Mouse (Mus musculus) MEL (cell line): ENCODE measurements around the gene Bdh1. TPM values are rescaled to one million over a fixed set of nuclear protein-coding genes. Genes with fewer than 3 reads are reported as not detected.

Experiments used
- DNase-seq: peaks from one replicate; pipeline ENCODE4 v3.0.0; 2011; ENCODE audit warnings: low read depth, low spot score
- H3K27ac ChIP-seq: 2 replicates; pipeline ENCODE4 v1.5.1; 2012; ENCODE audit warnings: low read depth, mild to moderate bottlenecking, control low read depth, low read length, moderate library complexity; ENCODE audit not compliant: control insufficient read depth
- H3K27me3 ChIP-seq, 2 experiments: fragments of 150-350 bp in 1 of 2; sonication (generic) in 1 of 2; 2 replicates each; pipeline ENCODE4 v1.6.1; 2012; ENCODE audit warnings: low read length in 2 of 2, mild to moderate bottlenecking in 2 of 2, improper control_type of control experiment in 1 of 2, moderate library complexity in 1 of 2; ENCODE audit not compliant: insufficient read depth in 2 of 2, control insufficient read depth in 1 of 2
- H3K36me3 ChIP-seq, 2 experiments: 2 replicates each; pipeline ENCODE4 v1.6.1; 2012 to 2014; ENCODE audit warnings: low read length in 2 of 2, improper control_type of control experiment in 1 of 2, inconsistent platforms in 1 of 2, mild to moderate bottlenecking in 1 of 2; ENCODE audit not compliant: insufficient read depth in 2 of 2, control insufficient read depth in 1 of 2
- H3K4me1 ChIP-seq, 2 experiments: fragments of 150-350 bp in 1 of 2; sonication (generic) in 1 of 2; 2 replicates each; pipeline ENCODE4 v1.6.1; 2012; ENCODE audit warnings: low read length in 2 of 2, improper control_type of control experiment in 1 of 2, mild to moderate bottlenecking in 1 of 2; ENCODE audit not compliant: insufficient read depth in 2 of 2, control insufficient read depth in 1 of 2
- H3K4me3 ChIP-seq, 2 experiments: fragments of 150-350 bp in 1 of 2; sonication (generic) in 1 of 2; 2 replicates each; pipeline ENCODE4 v1.5.1; 2012; ENCODE audit warnings: low read depth in 2 of 2, low read length in 2 of 2, mild to moderate bottlenecking in 2 of 2, moderate library complexity in 2 of 2, control low read depth in 1 of 2, improper control_type of control experiment in 1 of 2; ENCODE audit not compliant: control insufficient read depth in 1 of 2, insufficient read depth in 1 of 2
- H3K79me2 ChIP-seq: 2 replicates; pipeline ENCODE4 v1.6.1; 2012; ENCODE audit warnings: mild to moderate bottlenecking, low read length, moderate library complexity; ENCODE audit not compliant: control insufficient read depth, poor library complexity, insufficient read depth
- H3K9ac ChIP-seq: 2 replicates; pipeline ENCODE4 v1.6.1; 2012; ENCODE audit warnings: low read depth, mild to moderate bottlenecking, control low read depth, low read length, moderate library complexity; ENCODE audit not compliant: control insufficient read depth, poor library complexity, severe bottlenecking
- H3K9me3 ChIP-seq: fragments of 150-350 bp; sonication (generic); replicated peaks from 2 replicates; pipeline ENCODE4 v1.6.1; 2012; ENCODE audit warnings: mild to moderate bottlenecking, low read length, improper control_type of control experiment, moderate library complexity; ENCODE audit not compliant: insufficient read depth
- CHD1 ChIP-seq: IDR thresholded peaks from 2 replicates; pipeline ENCODE4 v1.6.1; 2012; ENCODE audit warnings: low read depth, mild to moderate bottlenecking, inconsistent platforms, low read length, improper control_type of control experiment
- CHD2 ChIP-seq: IDR thresholded peaks from 2 replicates; pipeline ENCODE4 v1.6.1; 2011; ENCODE audit warnings: low read length, improper control_type of control experiment
- CTCF ChIP-seq, 3 experiments: IDR thresholded peaks in 2 of 3; conservative IDR thresholded peaks in 1 of 3; 2 replicates each; pipeline ENCODE4 v1.5.1; 2011 to 2012; ENCODE audit warnings: low read length in 3 of 3, low read depth in 2 of 3, mild to moderate bottlenecking in 2 of 3, improper control_type of control experiment in 1 of 3, inconsistent platforms in 1 of 3, mixed read lengths in 1 of 3, moderate library complexity in 1 of 3; ENCODE audit not compliant: control insufficient read depth in 1 of 3, insufficient read depth in 1 of 3, poor library complexity in 1 of 3, severe bottlenecking in 1 of 3
- E2F4 ChIP-seq: IDR thresholded peaks from 2 replicates; pipeline ENCODE4 v1.6.1; 2011; ENCODE audit warnings: low read depth, low read length, improper control_type of control experiment, borderline replicate concordance
- ELF1 ChIP-seq: IDR thresholded peaks from 2 replicates; pipeline ENCODE4 v1.6.1; 2014; ENCODE audit warnings: low read depth, mild to moderate bottlenecking, inconsistent platforms, low read length, improper control_type of control experiment, moderate library complexity
- GABPA ChIP-seq: IDR thresholded peaks from 2 replicates; pipeline ENCODE4 v1.6.1; 2012; ENCODE audit warnings: low read depth, mild to moderate bottlenecking, inconsistent platforms, low read length, improper control_type of control experiment, moderate library complexity
- GATA1 ChIP-seq: IDR thresholded peaks from 2 replicates; pipeline ENCODE4 v1.6.1; 2011; ENCODE audit warnings: low read depth, low read length, improper control_type of control experiment
- HCFC1 ChIP-seq: IDR thresholded peaks from 2 replicates; pipeline ENCODE4 v1.6.1; 2012; ENCODE audit warnings: low read depth, mild to moderate bottlenecking, inconsistent platforms, low read length, improper control_type of control experiment, moderate library complexity
- JUND ChIP-seq: IDR thresholded peaks from 2 replicates; pipeline ENCODE4 v1.6.1; 2011; ENCODE audit warnings: low read depth, mild to moderate bottlenecking, improper control_type of control experiment, low read length
- KAT2A ChIP-seq: conservative IDR thresholded peaks from 2 replicates; pipeline ENCODE4 v1.6.1; 2012; ENCODE audit warnings: low read depth, low read length, improper control_type of control experiment, inconsistent platforms
- MAX ChIP-seq: IDR thresholded peaks from 2 replicates; pipeline ENCODE4 v1.6.1; 2011; ENCODE audit warnings: low read length, improper control_type of control experiment
- MAZ ChIP-seq: IDR thresholded peaks from 2 replicates; pipeline ENCODE4 v1.6.1; 2012; ENCODE audit warnings: low read depth, mild to moderate bottlenecking, inconsistent platforms, low read length, improper control_type of control experiment
- NELFE ChIP-seq: IDR thresholded peaks from 2 replicates; pipeline ENCODE4 v1.6.1; 2011; ENCODE audit warnings: low read depth, low read length, improper control_type of control experiment
- NRF1 ChIP-seq: IDR thresholded peaks from 2 replicates; pipeline ENCODE4 v1.6.1; 2014; ENCODE audit warnings: low read depth, mild to moderate bottlenecking, inconsistent platforms, low read length, improper control_type of control experiment, moderate library complexity; ENCODE audit not compliant: poor library complexity, insufficient read depth, severe bottlenecking
- POLR2A ChIP-seq, 2 experiments: IDR thresholded peaks; 2 replicates each; pipeline ENCODE4 v1.6.1; 2011 to 2012; ENCODE audit warnings: low read length in 2 of 2, mild to moderate bottlenecking in 2 of 2, control low read depth in 1 of 2, improper control_type of control experiment in 1 of 2, low read depth in 1 of 2, moderate library complexity in 1 of 2; ENCODE audit not compliant: control insufficient read depth in 1 of 2, insufficient read depth in 1 of 2, poor library complexity in 1 of 2
- POLR2AphosphoS5 ChIP-seq: IDR thresholded peaks from 2 replicates; pipeline ENCODE4 v1.6.1; 2012; ENCODE audit warnings: low read depth, borderline replicate concordance, mild to moderate bottlenecking, inconsistent platforms, low read length, moderate library complexity, mixed read lengths
- TBP ChIP-seq: IDR thresholded peaks from 2 replicates; pipeline ENCODE4 v1.8.0; 2011; ENCODE audit warnings: low read depth, low read length, improper control_type of control experiment
- UBTF ChIP-seq: IDR thresholded peaks from 2 replicates; pipeline ENCODE4 v1.6.1; 2012; ENCODE audit warnings: low read depth, mild to moderate bottlenecking, inconsistent platforms, low read length, improper control_type of control experiment, moderate library complexity, borderline replicate concordance; ENCODE audit not compliant: insufficient read depth
- USF2 ChIP-seq, 2 experiments: IDR thresholded peaks; 2 replicates each; pipeline ENCODE4 v1.6.1; 2011 to 2012; ENCODE audit warnings: improper control_type of control experiment in 2 of 2, low read length in 2 of 2, borderline replicate concordance in 1 of 2, inconsistent platforms in 1 of 2, low read depth in 1 of 2, mild to moderate bottlenecking in 1 of 2; ENCODE audit not compliant: insufficient read depth in 1 of 2
- ZC3H11A ChIP-seq: IDR thresholded peaks from 2 replicates; pipeline ENCODE4 v1.6.1; 2012; ENCODE audit warnings: low read depth, mild to moderate bottlenecking, inconsistent platforms, low read length, improper control_type of control experiment
- ZMIZ1 ChIP-seq: IDR thresholded peaks from 2 replicates; pipeline ENCODE4 v1.6.1; 2012; ENCODE audit warnings: low read depth, mild to moderate bottlenecking, inconsistent platforms, low read length, improper control_type of control experiment, moderate library complexity
- polyA plus RNA-seq, 2 experiments: library from polyadenylated mRNA; stranded (reverse) in 1 of 2; unstranded in 1 of 2; fragments of >175 nt in 1 of 2; fragments of >200 nt in 1 of 2; gene quantifications; 2 replicates each; pipeline versions ENCODE4 v1.2.1 to v1.2.4; 2012; ENCODE audit warnings: low replicate concordance in 2 of 2, low read depth in 1 of 2; ENCODE audit not compliant: insufficient read length in 2 of 2, insufficient read depth in 1 of 2, missing spikeins in 1 of 2
- total RNA-seq: library from RNA; depleted of rRNA; stranded (reverse); fragments of 300-350 nt; gene quantifications from 2 replicates; pipeline ENCODE4 v1.2.3, GENCODE M21; 2012

Gene Bdh1
- total and polyA plus RNA-seq, 3 experiments, result 67.5 to 187 TPM; not detected in 1

DNA sequence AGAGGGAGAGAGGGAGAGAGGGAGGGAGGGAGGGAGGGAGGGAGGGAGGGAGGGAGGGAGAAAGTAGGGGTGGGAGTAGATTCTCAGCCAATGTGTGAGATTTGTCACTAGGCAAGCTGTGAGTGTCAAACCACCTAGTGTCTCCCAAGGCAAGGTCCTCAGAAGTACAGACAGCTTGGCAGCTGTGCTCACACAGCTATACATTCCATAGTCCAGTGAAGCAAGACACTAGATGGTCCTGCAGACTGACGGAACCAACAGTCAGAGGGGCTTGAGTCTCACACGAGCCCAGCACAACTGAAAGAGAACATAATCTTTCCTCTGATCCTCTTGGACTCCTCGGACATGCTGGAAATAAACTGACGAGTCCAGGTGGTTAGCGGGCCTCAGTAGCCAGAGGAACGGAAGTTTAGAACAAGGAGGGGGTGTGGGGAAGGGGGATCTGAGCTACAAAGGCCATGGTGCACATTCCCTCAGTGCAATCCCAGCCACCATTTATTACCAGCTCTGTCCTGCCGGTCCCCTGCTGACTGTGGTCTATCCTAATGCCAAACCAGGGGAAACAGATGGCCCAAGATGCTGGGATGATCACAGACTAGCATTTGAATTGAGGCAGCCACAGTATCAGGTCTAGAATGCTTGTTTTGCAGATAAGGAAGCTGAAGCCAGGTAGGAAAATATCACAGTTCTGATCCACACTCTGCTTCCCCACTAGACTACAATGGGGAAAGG lies 55.0 kb downstream of the Bdh1 start:
- TF ChIP-seq POLR2A (IDR thresholded peaks at IDR 0.05; ENCODE audit: control insufficient read depth in 1 of 2, insufficient read depth in 1 of 2, low read depth in 1 of 2, low read length in 2 of 2, poor library complexity in 1 of 2) (no peak), UBTF (no peak), MAZ (no peak), ZC3H11A (no peak), JUND (no peak), CHD2 (no peak), E2F4 (no peak), ELF1 (no peak), CTCF (IDR thresholded peaks at IDR 0.05 in 2 of 3, conservative IDR thresholded peaks at IDR 0.05 in 1 of 3; ENCODE audit: control insufficient read depth in 1 of 3, insufficient read depth in 1 of 3, low read depth in 2 of 3, low read length in 3 of 3, poor library complexity in 1 of 3, severe bottlenecking in 1 of 3) (no peak), KAT2A (no peak), POLR2AphosphoS5 (no peak), GATA1 (no peak), ZMIZ1 (no peak), CHD1 (no peak), TBP (no peak), MAX (no peak), HCFC1 (no peak), GABPA (no peak), USF2 (IDR thresholded peaks at IDR 0.05; ENCODE audit: borderline replicate concordance in 1 of 2, insufficient read depth in 1 of 2, low read depth in 1 of 2, low read length in 2 of 2) (no peak), NELFE (no peak)
- TF ChIP-seq, all 39 proteins: peak for 0
- H3K4me1 ChIP-seq, result peaks cover 7 to 8% of the 10 kb centered on the region in 2 experiments
- H3K4me3 ChIP-seq, result no peak overlapping the region
- DNase-seq, result no peak
- no peak overlapping the region for H3K9ac ChIP-seq
- H3K27me3 ChIP-seq, result no peaks in the 10 kb centered on the region
- H3K79me2 ChIP-seq, result no peaks in the 10 kb centered on the region
- no peaks in the 10 kb centered on the region for H3K9me3 ChIP-seq
- H3K36me3 ChIP-seq, result peaks cover 0 to 6% of the 10 kb centered on the region in 2 experiments; a peak in 2 of 4 replicates
- no peak overlapping the region for H3K27ac ChIP-seq

DNA sequence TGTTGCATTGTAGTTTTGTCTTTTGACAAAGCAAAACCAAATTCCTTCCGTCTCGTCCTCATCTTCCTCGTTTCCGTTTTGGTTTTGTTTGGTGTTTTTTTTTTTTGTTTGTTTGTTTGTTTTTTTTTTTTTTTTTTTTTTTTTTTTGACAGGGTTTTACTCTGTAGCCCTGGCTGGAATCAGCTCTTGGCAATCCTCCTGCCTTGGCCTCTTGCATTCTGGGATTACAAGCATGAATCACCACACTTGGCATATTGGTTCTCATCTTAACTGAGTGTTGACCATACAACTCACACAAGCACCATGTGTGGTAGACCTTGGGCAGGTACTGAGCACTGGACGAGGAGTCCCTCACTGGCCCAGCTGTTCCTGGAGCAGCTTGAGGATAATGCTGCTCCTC lies 63.3 kb downstream of the Bdh1 start:
- TF ChIP-seq NRF1, result no peak

More for the DNA sequence above, 63.3 kb downstream of the Bdh1 start:
- H3K9ac ChIP-seq, result no peak overlapping the region
- no peaks in the 10 kb centered on the region for H3K36me3 ChIP-seq
- no peaks in the 10 kb centered on the region for H3K4me1 ChIP-seq
- H3K79me2 ChIP-seq, result no peaks in the 10 kb centered on the region
- peaks cover 0 to 3% of the 10 kb centered on the region in 2 experiments; a peak in 3 of 4 replicates for H3K27me3 ChIP-seq
- H3K27ac ChIP-seq, result no peak overlapping the region
- no peak for DNase-seq
- H3K4me3 ChIP-seq, result no peak overlapping the region
- H3K9me3 ChIP-seq, result no peaks in the 10 kb centered on the region
